Mouse (Mus musculus): Measurements from ENCODE around the gene Dgat2.

The Dgat2 gene

DNA sequence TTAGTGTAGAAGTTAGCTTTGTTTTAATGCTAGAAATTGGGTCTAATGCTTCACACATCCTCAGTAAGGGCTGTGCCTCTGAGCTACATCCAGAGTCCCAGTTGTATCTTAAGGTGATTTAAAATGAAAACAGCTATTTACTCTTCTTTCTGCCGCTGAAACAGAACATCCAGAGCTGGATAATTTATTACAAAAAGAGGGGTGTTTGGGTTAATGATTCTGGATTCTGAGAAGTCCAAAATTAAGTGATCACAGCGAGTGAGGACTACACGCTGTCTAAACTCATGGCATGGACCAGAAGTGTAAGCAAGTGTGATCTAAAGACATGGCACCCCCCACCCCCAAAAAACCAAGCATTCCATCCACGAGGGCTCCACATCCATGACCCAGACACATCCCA is 11.4 kb upstream of the Dgat2 start:
- no peak for DNase-seq (ENCODE audit: low read depth, low spot score)

GRCm38 (mm10) chr7:99191411-99191810 is 8.9 kb upstream of the Dgat2 start:
- no peak for DNase-seq (ENCODE audit: low read depth, low spot score)

DNA sequence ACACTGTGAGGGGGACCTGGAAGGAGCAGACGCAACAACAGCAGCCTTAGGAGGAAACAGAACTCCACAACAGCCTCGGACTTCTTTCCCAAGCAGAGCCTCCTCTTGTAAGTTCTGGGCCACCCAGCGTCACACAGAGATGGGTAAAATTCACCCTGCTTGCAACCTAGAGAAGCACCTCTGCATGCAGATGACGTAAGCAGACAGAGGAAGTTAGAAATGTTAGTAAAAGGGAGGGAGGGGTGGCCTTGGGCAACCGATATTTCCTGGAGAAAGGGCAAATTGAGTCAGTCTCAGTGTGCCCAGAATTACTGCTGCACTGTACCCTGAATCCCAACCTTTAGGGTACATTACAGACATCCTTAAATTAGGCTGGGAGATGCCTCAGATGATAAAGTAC is 7.4 kb upstream of the Dgat2 start:
- DNase-seq (ENCODE audit: low read depth, low spot score): no peak

DNA sequence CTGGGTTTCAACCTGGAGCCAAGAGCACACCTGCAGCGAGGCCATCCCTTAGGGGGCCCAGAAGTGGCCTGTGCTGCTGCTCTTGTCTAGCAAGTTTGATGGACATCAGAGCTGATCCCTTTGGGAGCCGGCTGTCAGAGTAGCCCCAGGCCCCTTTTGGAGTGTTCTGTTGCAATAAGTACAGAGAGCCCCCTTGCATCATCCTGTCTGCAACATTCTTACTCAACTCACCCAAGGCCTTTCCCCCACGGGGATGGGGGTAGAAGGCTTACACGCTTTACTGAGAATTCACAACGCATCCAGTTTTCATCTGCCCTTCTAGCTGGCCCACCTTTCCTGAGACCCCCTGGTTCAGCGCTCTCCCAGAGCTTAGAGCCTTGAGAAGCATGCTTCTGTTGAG is 6.1 kb upstream of the Dgat2 start:
- no peak for DNase-seq (ENCODE audit: low read depth, low spot score)

GRCm38 (mm10) chr7:99187451-99187850 is 4.9 kb upstream of the Dgat2 start:
- no peak for DNase-seq (ENCODE audit: low read depth, low spot score)

DNA sequence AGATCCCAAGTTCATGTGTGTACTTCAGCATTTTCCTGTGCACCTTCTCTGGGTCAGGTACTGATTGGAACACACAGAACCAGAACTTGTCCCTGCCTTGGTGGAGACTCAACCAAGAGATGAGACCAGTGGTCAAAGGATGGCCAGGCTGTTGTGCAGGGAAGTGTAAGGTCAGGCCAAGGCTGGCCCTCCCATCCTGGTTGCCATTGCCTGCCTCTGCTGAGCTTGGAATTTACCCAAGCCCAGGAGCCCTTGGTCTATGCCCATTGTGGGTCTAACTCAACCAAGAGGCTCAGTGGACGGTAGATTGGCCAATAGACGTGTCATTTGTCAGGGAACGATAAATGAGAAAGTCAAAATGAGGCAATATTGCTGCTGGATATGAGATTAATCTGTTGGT is 2.9 kb upstream of the Dgat2 start:
- DNase-seq (ENCODE audit: low read depth, low spot score): no peak

DNA sequence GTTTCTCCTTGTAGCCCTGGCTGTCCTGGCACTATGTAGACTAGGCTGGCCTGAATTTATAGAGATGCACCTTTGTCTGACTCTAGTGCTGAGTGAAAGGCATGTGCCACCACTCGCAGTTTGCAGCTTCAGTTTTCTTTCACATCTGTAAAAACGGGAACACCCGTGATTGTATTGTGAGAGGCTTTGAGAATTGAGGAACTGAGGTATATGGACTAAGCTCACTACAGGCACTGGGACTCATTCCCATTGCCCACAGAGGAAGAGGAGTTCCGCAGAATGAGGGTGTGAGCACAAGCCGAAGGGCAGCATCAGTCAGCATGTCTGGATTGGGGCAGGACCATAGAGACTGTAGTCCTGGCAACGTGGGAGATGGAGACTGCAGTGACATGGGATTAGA is 1.2 kb upstream of the Dgat2 start:
- DNase-seq (ENCODE audit: low read depth, low spot score): no peak

- no peak for DNase-seq (ENCODE audit: low read depth, low spot score)
Measured at GRCm38 (mm10) chr7:99181619-99182431, 694 bp downstream of the Dgat2 start.

DNA sequence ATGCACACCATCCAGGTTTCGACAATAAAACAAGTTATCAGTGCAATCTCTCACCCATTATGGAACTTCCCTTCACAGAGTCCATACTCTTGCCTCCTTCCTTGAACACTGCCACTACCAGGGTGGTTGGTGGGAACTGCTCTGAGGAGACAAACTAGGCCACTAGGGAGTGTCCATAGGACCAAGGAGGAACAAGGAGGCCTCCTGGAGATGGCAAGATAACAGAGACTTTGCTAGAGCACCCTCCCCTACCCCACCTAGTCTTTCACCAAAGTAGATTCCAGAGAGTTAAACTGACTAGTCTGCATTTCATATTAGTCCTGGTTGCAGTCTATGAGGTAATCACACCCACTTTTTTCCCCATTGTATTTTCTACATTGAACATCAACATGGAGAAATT is 2.4 kb downstream of the Dgat2 start:
- no peak for DNase-seq (ENCODE audit: low read depth, low spot score)

- DNase-seq (ENCODE audit: low read depth, low spot score): no peak
Measured at GRCm38 (mm10) chr7:99179271-99179670, 3.2 kb downstream of the Dgat2 start.

GRCm38 (mm10) chr7:99177386-99177785 is 5.1 kb downstream of the Dgat2 start:
- DNase-seq (ENCODE audit: low read depth, low spot score): no peak

GRCm38 (mm10) chr7:99175666-99176065 is 6.9 kb downstream of the Dgat2 start:
- no peak for DNase-seq (ENCODE audit: low read depth, low spot score)

DNA sequence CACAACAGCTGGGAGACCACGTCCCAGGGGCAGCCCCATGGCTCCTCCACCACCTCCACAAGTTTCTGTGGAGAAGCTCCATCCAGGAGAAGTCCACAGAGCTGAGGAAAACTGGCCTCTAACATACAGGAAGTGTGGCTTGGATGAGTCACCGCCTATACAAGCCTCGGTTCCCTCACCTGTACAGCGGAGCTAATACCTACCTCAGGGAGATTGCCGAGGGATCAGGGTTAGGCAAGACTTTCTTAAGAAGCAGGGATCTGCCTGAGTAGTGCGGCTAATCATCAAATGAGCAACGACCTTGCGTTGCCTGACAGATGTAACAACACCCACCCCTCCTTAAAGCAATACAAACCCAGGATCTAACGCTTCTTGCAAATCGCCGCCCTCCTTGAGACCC is 7.4 kb downstream of the Dgat2 start:
- DNase-seq (ENCODE audit: low read depth, low spot score): no peak

DNA sequence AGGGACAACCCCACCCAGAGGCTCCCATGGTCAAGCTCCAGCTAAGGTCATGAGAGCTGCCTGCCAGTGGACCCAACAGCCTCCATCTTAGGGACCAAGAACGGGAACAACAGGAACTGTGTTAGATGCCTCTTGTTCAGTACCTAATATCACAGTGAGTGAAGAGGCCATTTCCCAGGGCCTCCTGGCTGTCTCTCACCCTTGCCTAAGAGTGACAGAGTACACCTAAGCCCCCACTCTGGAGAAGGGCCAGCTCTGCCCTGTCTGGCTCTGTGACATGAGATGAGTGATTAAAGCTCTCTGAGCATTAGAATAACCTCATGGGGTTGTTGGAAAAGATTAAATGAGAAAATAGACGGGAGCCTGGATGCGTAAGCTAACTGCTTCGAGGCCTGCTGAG is 8.5 kb downstream of the Dgat2 start:
- DNase-seq (ENCODE audit: low read depth, low spot score): no peak

GRCm38 (mm10) chr7:99172898-99173297 is 9.6 kb downstream of the Dgat2 start:
- no peak for DNase-seq (ENCODE audit: low read depth, low spot score)

- no peak for DNase-seq (ENCODE audit: low read depth, low spot score)
Measured at GRCm38 (mm10) chr7:99171730-99172463, 10.6 kb downstream of the Dgat2 start.

GRCm38 (mm10) chr7:99170519-99170918 is 12.0 kb downstream of the Dgat2 start:
- no peak for DNase-seq (ENCODE audit: low read depth, low spot score)

GRCm38 (mm10) chr7:99169717-99170403 is 12.7 kb downstream of the Dgat2 start:
- no peak for DNase-seq (ENCODE audit: low read depth, low spot score)

- DNase-seq (ENCODE audit: low read depth, low spot score): no peak
Measured at GRCm38 (mm10) chr7:99168756-99169155, 13.8 kb downstream of the Dgat2 start.

DNA sequence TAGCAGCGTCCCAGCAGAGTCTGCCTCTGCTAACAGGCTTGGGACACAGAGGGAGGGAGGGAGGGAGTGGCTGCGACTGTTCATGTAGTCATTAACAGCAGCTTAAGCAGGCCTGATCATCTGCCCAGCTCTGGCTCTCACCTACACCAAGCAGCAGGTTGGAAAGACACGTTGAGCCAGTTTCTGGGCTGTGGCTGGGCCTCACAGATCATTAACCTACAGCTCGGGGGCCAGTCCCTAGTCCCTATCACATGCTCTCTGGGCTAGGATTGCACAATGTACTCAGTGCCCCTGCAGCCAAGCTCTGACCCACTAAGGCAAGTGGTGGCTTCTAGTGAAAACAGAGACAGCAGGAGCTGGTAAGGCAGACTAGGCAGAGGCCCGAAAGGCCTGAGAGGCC is 14.6 kb downstream of the Dgat2 start:
- DNase-seq (ENCODE audit: low read depth, low spot score): no peak

DNA sequence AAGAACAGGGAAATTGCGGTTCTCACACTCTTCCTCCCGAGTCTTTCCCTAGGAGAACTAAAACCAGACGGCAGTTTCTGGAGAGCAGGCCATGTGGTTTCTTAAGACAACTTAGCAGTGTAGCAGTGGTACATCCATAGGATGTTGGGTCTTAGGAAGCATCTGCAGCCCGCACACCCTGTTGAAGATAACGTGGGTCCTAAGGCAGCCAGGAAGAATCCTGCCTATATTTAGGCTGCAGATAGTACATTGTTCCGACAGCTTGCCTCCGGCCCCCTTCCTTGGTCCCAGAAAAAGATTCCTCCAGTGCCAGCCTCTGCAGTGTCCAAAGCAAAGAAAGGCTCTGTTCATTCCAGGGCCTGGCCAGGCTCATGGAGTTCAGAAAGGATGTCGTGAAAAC is 16.4 kb downstream of the Dgat2 start:
- DNase-seq (ENCODE audit: low read depth, low spot score): no peak

GRCm38 (mm10) chr7:99164873-99165410 is 17.6 kb downstream of the Dgat2 start:
- DNase-seq (ENCODE audit: low read depth, low spot score): no peak
